Mouse (Mus musculus) liver, embryonic 14.5 days (tissue): ENCODE results near the gene Nop56. TPM values are rescaled to one million over a fixed set of nuclear protein-coding genes. Genes with fewer than 3 reads are reported as not detected.

Experiments used
- ATAC-seq: fragments of 200-750 bp; cut with Nextera tagmentation; 2 replicates; pipeline ENCODE4 v1.8.0; 2017; ENCODE audit warnings: moderate number of reproducible peaks, mild to moderate bottlenecking, moderate library complexity; ENCODE audit not compliant: insufficient read depth
- DNase-seq, 3 experiments: peaks; one replicate each; pipeline ENCODE4 v3.0.0-alpha.2; 2012 to 2013; ENCODE audit warnings: low read depth in 3 of 3, low spot score in 3 of 3
- H3K27ac ChIP-seq: fragments of 300-500 bp; sonication (generic); 2 replicates; pipeline ENCODE4 v1.5.1; 2014; ENCODE audit warnings: moderate library complexity, mild to moderate bottlenecking, control low read depth, inconsistent platforms
- H3K27me3 ChIP-seq: fragments of 300-500 bp; sonication (generic); 2 replicates; pipeline ENCODE4 v1.6.1; 2014; ENCODE audit warnings: mild to moderate bottlenecking, low read length, moderate library complexity; ENCODE audit not compliant: control insufficient read depth, insufficient read depth
- H3K36me3 ChIP-seq: fragments of 300-500 bp; sonication (generic); replicated peaks from 2 replicates; pipeline ENCODE4 v1.6.1; 2014; ENCODE audit warnings: low read depth; ENCODE audit not compliant: control insufficient read depth, insufficient read depth
- H3K4me1 ChIP-seq, 2 experiments: fragments of 200-500 bp in 1 of 2; fragments of 300-500 bp in 1 of 2; sonication (generic) in 1 of 2; replicated peaks; 2 replicates each; pipeline ENCODE4 v1.6.1; 2012 to 2014; ENCODE audit warnings: antibody characterized with exemption in 1 of 2, inconsistent platforms in 1 of 2, low read length in 1 of 2; ENCODE audit not compliant: control insufficient read depth in 2 of 2, insufficient read depth in 2 of 2
- H3K4me2 ChIP-seq: fragments of 300-500 bp; sonication (generic); 2 replicates; pipeline ENCODE4 v1.6.1; 2014; ENCODE audit warnings: low read depth, mild to moderate bottlenecking, control low read depth, moderate library complexity
- H3K4me3 ChIP-seq, 2 experiments: fragments of 200-500 bp in 1 of 2; fragments of 300-500 bp in 1 of 2; sonication (generic) in 1 of 2; 2 replicates each; pipeline ENCODE4 v1.5.1; 2012 to 2014; ENCODE audit warnings: low read depth in 2 of 2, low read length in 2 of 2, mild to moderate bottlenecking in 2 of 2, control low read depth in 1 of 2, inconsistent platforms in 1 of 2, moderate library complexity in 1 of 2; ENCODE audit not compliant: insufficient read depth in 1 of 2
- H3K9ac ChIP-seq: fragments of 300-500 bp; sonication (generic); replicated peaks from 2 replicates; pipeline ENCODE4 v1.6.1; 2014; ENCODE audit warnings: mild to moderate bottlenecking, control low read depth, moderate library complexity
- H3K9me3 ChIP-seq: fragments of 300-500 bp; sonication (generic); 2 replicates; pipeline ENCODE4 v1.6.1; 2016; ENCODE audit warnings: low read length, mixed read lengths; ENCODE audit not compliant: control insufficient read depth
- CTCF ChIP-seq: IDR thresholded peaks from 2 replicates; pipeline ENCODE4 v1.5.1; 2016; ENCODE audit warnings: antibody characterized with exemption, low read depth, control low read depth
- EP300 ChIP-seq: IDR thresholded peaks from 2 replicates; pipeline ENCODE4 v1.6.1; 2016; ENCODE audit warnings: antibody characterized with exemption, low read depth
- WGBS: fragments of 180-500 bp; shearing (Covaris S2); extraction: QIAGEN DNeasy Blood & Tissue Kit; methylation state at CpG from one replicate; pipeline ENCODE4 v1.1.7; 2014; ENCODE audit not compliant: insufficient replicate concordance; 5-methylcytosine and 5-hydroxymethylcytosine counted together
- polyA plus RNA-seq, 2 experiments: library from polyadenylated mRNA; depleted of rRNA in 1 of 2; stranded (reverse) in 1 of 2; unstranded in 1 of 2; fragments of >200 nt; fragmentation: Nextera tagmentation in 1 of 2; extraction: Ambion mirVana in 1 of 2; gene quantifications; 2 replicates each; pipeline versions ENCODE4 v1.2.1 to v1.2.3; 2012 to 2014

Gene Nop56
- polyA plus RNA-seq, 2 experiments, result 182 to 201 TPM

DNA sequence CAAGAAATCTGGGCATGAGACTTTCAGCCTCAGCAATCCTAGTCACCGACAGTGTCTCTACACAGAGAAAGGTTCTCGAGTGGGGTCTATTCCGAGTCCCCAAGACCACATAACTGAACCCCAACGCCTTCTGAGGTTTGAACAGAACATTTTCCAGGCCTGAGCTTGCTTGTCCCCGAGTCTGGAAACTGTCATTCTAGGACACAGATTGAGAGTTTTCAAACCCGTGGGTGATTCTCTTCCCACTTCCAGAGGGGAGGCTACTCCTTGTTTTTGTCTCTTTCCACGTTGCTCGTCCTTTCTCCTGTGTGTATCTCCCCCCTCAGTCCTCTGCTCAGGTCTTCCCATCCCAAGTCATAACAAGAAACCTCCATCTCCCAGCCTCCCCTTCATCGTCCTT is 23.4 kb downstream of the Nop56 start:
- H3K36me3 ChIP-seq, result no peaks in the 10 kb centered on the region
- WGBS, result 54% methylated on average over 9 of the region's 9 CpGs
- H3K9me3 ChIP-seq, result no peaks in the 10 kb centered on the region
- H3K4me1 ChIP-seq, result 0 out of 4 replicates have a peak, but pooled peaks cover 0 to 3% of the 10 kb centered on the region in 2 experiments
- DNase-seq, result no peak
- H3K27me3 ChIP-seq, result peaks cover 52% of the 10 kb centered on the region
- TF ChIP-seq EP300 (no peak), CTCF (no peak)
- H3K9ac ChIP-seq, result no peak overlapping the region
- no peak for ATAC-seq
- no peak overlapping the region for H3K4me3 ChIP-seq
- H3K4me2 ChIP-seq, result no peak overlapping the region
- H3K27ac ChIP-seq, result no peak overlapping the region

DNA sequence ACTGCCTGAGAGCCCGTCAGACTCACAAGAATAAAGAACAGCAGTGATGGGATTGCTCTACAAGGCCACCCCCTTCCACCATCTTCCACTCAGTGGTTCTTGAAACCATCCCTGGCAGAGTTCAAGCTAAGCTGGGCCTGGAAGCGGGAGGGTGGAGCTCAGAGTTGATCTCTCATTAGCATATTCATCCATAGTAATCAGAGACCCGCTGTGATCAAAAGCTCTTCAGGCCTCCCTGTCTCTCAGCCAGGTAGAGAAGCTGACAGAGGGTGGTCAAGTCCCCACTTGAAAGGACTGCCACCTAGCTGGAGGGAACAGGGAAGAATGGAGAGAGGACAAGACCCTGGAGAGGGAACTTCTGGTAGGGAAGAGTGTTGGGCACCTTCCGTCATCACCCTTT is 28.8 kb downstream of the Nop56 start:
- no peak overlapping the region for H3K4me3 ChIP-seq
- no peak overlapping the region for H3K4me2 ChIP-seq
- no peaks in the 10 kb centered on the region; the same call in 1 of the 2 replicates for H3K27me3 ChIP-seq
- ATAC-seq (no peak), DNase-seq (no peak)
- H3K36me3 ChIP-seq, result no peaks in the 10 kb centered on the region
- H3K4me1 ChIP-seq, result no peaks in the 10 kb centered on the region
- TF ChIP-seq CTCF (no peak), EP300 (no peak)
- 53% methylated on average over 4 of the region's 4 CpGs for WGBS
- no peak overlapping the region for H3K27ac ChIP-seq
- H3K9me3 ChIP-seq, result no peaks in the 10 kb centered on the region
- H3K9ac ChIP-seq, result no peak overlapping the region

DNA sequence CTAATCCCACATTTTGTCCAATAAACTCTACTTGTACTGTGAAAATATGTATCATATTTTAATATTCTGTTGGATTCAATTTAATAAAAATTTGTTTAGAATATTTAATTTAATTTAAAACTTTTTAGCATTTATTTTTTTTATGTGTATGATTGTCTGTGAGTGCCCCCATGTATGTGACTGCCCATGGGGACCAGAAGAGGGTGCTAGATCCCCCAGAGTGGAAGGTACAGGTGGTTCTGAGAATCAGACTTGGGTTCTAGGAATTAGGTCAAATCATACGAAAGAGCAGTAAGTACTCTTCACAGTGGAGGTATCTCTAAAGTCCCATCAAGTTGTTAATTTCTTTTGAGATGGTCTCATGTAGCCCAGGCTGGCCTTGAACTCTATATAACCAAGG is 52.8 kb downstream of the Nop56 start:
- no peak overlapping the region for H3K4me2 ChIP-seq
- no peak for TF ChIP-seq CTCF
- TF ChIP-seq EP300, result no peak

More for the DNA sequence above, 52.8 kb downstream of the Nop56 start:
- Histone ChIP-seq H3K27me3 (no peaks in the 10 kb centered on the region), H3K27ac (no peak overlapping the region), H3K9ac (no peak overlapping the region), H3K4me3 (no peak overlapping the region), H3K4me1 (no peaks in the 10 kb centered on the region), H3K36me3 (no peaks in the 10 kb centered on the region), H3K9me3 (no peaks in the 10 kb centered on the region)
- WGBS, result 14% methylated on average over 1 of the region's 1 CpGs
- DNase-seq, result peak in 1 of 3 experiments; percentile 1
- no peak for ATAC-seq

Other genes starting within 250 kb of the Nop56 start
- 0.02 TPM in 1 of 2 replicates, not detected in the other for gene Tgm6, start 162.0 kb upstream of the Nop56 start, polyA plus RNA-seq (2012; rRNA removed)
- not detected in 2 replicates for gene Tgm6, start 162.0 kb upstream of the Nop56 start, polyA plus RNA-seq (2014; fragmentation: Nextera tagmentation; extraction: Ambion mirVana)
- gene Snrpb, start 95.0 kb upstream of the Nop56 start, polyA plus RNA-seq (2012; rRNA removed), result 168 and 185 TPM in 2 replicates
- gene Snrpb, start 95.0 kb upstream of the Nop56 start, polyA plus RNA-seq (2014; fragmentation: Nextera tagmentation; extraction: Ambion mirVana), result 292 and 318 TPM in 2 replicates
- not detected in 2 replicates for gene Tmc2, start 79.2 kb upstream of the Nop56 start, polyA plus RNA-seq (2012; rRNA removed)
- gene Tmc2, start 79.2 kb upstream of the Nop56 start, polyA plus RNA-seq (2014; fragmentation: Nextera tagmentation; extraction: Ambion mirVana), result not detected in 2 replicates
- 71.8 and 104 TPM in 2 replicates for gene Idh3b, start 10.1 kb downstream of the Nop56 start, polyA plus RNA-seq (2012; rRNA removed)
- 95.1 and 105 TPM in 2 replicates for gene Idh3b, start 10.1 kb downstream of the Nop56 start, polyA plus RNA-seq (2014; fragmentation: Nextera tagmentation; extraction: Ambion mirVana)
- 0.32 and 0.37 TPM in 2 replicates for gene Ebf4, start 20.7 kb downstream of the Nop56 start, polyA plus RNA-seq (2012; rRNA removed)
- 0.05 TPM in 1 of 2 replicates, not detected in the other for gene Ebf4, start 20.7 kb downstream of the Nop56 start, polyA plus RNA-seq (2014; fragmentation: Nextera tagmentation; extraction: Ambion mirVana)
- 1.3 and 2.3 TPM in 2 replicates for gene Cpxm1, start 123.1 kb downstream of the Nop56 start, polyA plus RNA-seq (2012; rRNA removed)
- gene Cpxm1, start 123.1 kb downstream of the Nop56 start, polyA plus RNA-seq (2014; fragmentation: Nextera tagmentation; extraction: Ambion mirVana), result 1.5 and 1.9 TPM in 2 replicates
- gene Gm28372, start 130.8 kb downstream of the Nop56 start, polyA plus RNA-seq (2012; rRNA removed), result not detected in 2 replicates
- gene Gm28372, start 130.8 kb downstream of the Nop56 start, polyA plus RNA-seq (2014; fragmentation: Nextera tagmentation; extraction: Ambion mirVana), result not detected in 2 replicates
- gene 1700020A23Rik, start 130.8 kb downstream of the Nop56 start, polyA plus RNA-seq (2012; rRNA removed), result not detected in 2 replicates
- not detected in 2 replicates for gene 1700020A23Rik, start 130.8 kb downstream of the Nop56 start, polyA plus RNA-seq (2014; fragmentation: Nextera tagmentation; extraction: Ambion mirVana)
- gene Tmem239, start 132.0 kb downstream of the Nop56 start, polyA plus RNA-seq (2012; rRNA removed), result not detected in 2 replicates
- gene Tmem239, start 132.0 kb downstream of the Nop56 start, polyA plus RNA-seq (2014; fragmentation: Nextera tagmentation; extraction: Ambion mirVana), result not detected in 2 replicates
- gene Vps16, start 149.9 kb downstream of the Nop56 start, polyA plus RNA-seq (2012; rRNA removed), result 34.1 and 38.3 TPM in 2 replicates
- 26.8 and 31.3 TPM in 2 replicates for gene Vps16, start 149.9 kb downstream of the Nop56 start, polyA plus RNA-seq (2014; fragmentation: Nextera tagmentation; extraction: Ambion mirVana)
- gene Pced1a, start 150.3 kb downstream of the Nop56 start, polyA plus RNA-seq (2012; rRNA removed), result 5.6 and 6.7 TPM in 2 replicates
- gene Pced1a, start 150.3 kb downstream of the Nop56 start, polyA plus RNA-seq (2014; fragmentation: Nextera tagmentation; extraction: Ambion mirVana), result 2.1 and 3.3 TPM in 2 replicates
- 14.6 and 19.3 TPM in 2 replicates for gene Ptpra, start 175.8 kb downstream of the Nop56 start, polyA plus RNA-seq (2012; rRNA removed)
- 29.6 and 33.6 TPM in 2 replicates for gene Ptpra, start 175.8 kb downstream of the Nop56 start, polyA plus RNA-seq (2014; fragmentation: Nextera tagmentation; extraction: Ambion mirVana)